Mouse (Mus musculus): Measurements from ENCODE around the gene Grsf1.
A peak's percentile ranks its signal among the peaks of the same experiment; 100 is the strongest.

The Grsf1 gene

DNA sequence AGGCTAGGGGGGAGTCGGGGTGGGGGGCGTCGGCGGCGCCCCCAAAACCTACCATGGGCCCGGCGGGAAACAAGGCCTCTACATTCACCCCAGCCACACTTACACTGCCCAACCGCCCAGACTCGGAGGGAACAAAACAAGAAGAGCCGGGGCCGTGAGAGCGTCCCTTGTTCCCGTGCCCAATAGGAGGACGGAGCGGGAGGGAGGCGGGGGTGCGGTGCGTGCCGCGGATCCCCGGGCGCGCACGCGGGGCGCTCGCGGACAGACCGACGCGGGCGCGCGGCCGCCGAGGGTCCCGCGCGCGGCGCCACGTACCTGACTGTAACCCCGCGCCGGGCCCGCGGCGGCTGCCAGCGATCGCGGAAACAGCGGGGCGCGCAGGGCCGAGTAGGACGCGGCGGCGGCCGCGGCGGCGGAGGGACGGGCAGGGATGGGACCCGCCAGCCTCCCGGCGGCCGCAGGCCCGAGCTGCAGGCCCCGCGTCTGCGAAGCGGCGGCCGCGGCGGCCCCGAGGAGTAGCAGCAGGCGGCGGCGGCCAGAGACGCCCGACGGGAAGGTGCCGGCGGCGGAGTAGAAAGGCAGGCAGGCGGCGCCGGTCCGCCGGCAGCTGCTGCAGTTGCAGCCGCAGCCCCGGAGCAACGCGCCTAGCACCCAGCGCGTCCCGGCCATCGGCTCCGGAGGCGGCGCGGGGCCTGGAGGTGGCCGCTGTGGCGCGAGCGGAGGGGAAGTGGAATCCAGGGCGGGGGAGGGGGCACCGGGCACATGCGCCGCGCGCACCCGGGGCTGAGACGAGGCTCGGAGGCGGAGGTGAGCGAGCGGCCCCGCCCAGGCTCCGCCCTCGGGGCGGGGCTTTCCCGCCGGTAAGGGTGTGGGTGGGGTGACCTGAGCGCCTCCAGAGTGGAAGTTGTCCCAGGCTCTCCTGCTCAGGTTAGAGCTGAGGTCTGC lies at the start of gene Grsf1:
TSS of gene Grsf1 (minus strand) at position 729 of the 945 bp plus-strand sequence.
- peak; percentile 89 for DNase-seq (ENCODE audit: low spot score)

GRCm38 (mm10) chr5:88724030-88724429 lies 48.1 kb upstream of the Grsf1 start:
- no peak for DNase-seq (ENCODE audit: low spot score)

GRCm38 (mm10) chr5:88722213-88722600 lies 46.2 kb upstream of the Grsf1 start:
- no peak for DNase-seq (ENCODE audit: low spot score)

DNA sequence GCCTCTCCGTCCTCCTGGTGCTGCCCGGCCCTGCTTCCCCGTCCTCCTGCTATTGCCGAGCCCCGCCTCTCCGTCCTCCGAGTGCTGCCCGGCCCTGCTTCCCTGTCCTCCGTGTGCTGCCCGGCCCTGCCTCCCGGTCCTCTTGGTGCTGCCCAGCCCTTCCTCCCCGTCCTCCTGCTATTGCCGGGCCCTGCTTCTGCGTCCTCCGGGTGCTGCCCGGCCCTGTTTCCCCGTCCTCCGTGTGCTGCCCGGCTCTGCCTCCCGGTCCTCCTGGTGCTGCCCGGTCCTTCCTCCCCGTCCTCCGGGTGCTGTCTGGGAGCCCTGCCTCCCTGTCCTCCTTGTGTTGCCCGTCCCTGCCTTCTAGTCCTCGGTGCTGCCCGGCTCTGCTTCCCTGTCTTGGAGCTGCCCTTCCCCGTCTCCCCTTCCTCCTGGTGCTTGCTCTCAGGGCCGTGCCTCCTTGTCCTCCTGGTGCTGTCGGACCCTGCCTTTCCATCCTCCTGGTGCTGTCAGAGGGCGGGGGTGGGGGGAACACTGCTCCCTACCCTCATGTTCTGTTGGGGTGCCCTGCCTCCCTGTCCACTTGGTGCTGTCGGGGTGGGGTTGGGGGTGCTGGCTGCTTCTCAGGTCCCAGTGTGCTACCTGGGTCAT lies 45.7 kb upstream of the Grsf1 start:
- peak; percentile 36 for DNase-seq (ENCODE audit: low spot score)

GRCm38 (mm10) chr5:88721003-88721475 lies 45.1 kb upstream of the Grsf1 start:
- peak; percentile 25 for DNase-seq (ENCODE audit: low spot score)

GRCm38 (mm10) chr5:88720116-88721002 lies 44.4 kb upstream of the Grsf1 start, which contains the start of gene Mob1b:
Gene Mob1b (plus strand): TSS chr5:88720855.
- DNase-seq (ENCODE audit: low spot score), result peak; percentile 96

DNA sequence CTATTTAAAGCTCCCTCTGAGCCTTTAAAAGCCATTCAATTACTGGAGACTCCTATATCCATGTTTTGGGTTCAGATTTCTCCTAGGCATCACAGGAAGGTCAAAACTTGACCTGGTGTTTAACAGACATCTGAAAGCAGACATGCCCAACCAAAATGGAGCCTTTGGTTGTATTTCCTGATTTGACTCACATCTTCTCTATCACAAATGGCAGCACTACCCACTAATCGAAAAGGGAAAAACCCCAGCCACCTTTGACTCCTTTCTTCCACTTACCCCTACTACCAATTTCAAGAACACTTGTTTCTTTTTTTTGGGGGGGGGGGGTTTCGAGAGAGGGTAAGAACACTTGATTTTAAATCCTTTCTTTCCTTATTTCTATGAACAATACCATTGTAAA lies 41.0 kb upstream of the Grsf1 start:
- DNase-seq (ENCODE audit: low spot score), result no peak

DNA sequence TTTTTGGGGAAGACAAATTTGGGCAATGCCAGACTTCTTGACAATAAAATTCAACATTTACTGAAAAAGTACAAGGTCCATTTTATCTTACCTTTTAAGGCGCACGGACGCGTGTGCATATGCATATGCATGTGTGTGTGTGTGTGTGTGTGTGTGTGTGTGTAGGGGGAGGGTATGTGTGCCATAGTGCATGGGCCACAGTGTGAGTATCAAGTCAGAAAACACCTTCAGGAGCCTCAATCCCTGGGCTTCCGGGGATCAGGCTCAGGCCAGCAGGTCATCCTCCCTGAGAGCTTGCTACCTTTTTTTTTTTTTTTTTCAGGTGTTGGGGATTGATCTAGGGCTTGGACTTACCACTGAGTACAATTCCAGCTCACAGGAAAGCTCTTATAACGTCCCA lies 36.4 kb upstream of the Grsf1 start:
- no peak for DNase-seq (ENCODE audit: low spot score)

DNA sequence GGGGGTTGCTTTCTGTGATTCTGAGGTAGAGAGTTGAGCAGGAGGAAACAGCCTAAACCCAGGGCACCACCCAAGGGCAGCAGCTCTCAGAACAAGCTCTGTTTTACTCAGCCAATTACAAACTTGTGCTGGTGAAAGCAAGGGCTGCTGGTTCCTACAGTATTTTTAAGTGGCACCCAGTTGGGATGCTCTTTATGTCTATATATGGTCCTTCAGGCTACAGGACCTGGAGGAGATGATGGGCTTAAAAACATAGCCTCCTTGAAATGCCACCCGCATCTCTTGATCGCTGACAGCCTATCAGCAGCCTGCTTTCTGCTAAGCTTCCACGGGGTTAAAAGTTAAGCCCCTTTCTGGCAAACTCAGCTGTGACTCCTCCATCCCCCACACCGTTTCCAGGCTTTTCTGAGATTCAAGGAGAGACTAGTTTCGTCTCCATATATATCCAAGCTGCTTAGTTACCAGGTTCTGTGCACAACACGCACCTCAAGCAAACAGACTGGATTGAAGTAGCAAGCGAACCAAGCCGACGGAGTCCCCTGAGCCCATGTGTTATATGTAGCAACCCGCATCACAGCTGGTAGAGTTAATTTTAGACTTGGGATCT lies 35.8 kb upstream of the Grsf1 start:
- peak; percentile 49 for DNase-seq (ENCODE audit: low spot score)

DNA sequence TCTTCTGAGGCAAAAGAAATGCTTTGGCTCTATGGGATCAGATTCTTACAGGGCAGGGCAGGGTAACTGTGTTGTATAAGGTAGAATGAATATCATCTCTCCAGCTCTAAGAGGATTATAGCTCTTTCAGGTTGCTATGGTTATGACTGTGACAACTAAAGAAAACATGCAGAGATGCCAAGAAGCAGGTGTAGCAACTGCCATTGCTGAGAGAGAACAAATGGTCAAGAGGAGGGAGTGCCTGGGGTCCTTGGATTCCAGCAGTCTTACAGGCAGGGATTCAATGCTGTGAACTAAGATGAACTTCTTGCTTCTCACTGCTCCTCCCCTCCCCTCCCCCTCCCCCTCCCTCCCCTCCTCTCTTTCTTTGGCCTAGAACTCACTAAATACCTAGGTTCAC lies 35.2 kb upstream of the Grsf1 start:
- no peak for DNase-seq (ENCODE audit: low spot score)

DNA sequence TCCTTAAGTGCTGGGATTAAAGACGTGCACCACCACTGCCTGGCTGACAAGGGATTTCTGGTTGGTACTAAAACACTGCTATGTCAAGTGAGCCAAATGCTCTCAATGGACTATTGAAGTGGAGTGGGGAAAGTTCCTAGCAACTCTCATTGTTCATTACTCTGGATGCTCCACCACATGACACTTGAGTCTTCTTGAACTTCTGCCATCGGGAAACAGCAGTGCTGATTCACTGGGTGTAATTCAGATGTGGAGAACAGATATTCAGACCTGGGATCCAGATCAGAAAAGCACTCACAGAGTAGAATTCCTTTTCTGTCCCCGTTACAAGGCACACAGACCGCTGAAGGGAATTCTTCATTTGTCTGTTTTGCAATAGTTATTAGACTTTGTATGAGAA lies 27.6 kb upstream of the Grsf1 start:
- DNase-seq (ENCODE audit: low spot score), result no peak

DNA sequence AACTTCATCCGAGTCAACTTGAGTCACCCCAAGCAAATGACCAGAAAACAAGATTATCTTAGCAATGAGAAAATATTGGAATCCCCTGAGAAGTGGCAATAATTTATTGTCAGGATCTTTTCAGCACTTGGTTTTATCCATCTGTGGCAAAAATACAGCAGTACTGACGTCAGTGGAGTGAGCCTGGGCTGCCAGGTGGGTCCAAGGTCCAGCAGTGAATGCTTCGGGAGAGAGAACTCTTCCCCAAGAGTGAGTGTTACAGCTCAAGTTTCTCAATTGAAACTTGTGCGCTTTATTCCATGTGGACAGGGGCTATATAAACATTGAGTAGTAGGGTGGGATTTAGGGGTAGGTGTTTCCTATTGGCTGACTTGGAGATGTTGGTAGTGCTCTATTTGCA lies 26.1 kb upstream of the Grsf1 start:
- DNase-seq (ENCODE audit: low spot score), result no peak

DNA sequence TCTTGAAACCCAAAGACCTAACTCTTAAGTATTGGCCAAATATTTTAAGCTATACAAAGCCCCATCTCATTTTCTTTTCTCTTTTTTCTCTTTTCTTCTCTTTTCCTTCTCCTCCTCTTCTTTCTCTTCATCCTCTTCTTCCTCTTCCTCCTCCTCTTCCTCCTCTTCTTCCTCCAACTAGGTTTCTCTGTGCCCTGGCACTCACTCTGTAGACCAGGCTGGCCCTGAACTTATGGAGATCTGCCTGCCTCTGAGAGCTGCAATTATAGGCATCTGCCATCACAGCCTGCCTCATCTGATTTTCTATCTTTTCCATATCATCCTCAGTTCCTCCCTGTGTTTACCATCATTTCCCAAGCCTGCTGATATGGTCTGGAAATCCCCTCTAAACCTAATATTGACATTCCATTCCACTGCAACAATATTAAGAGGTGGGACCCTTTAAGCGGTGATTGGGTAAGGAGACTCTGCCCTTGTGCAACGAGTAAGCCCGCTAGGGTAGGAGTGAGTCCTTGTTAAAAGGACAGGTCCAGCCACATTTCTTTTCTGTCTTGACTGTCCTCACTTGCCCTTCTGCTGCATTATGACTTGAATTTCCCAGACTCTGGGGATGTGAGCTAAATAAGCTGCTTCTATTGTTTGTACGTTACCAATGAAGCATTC lies 23.4 kb upstream of the Grsf1 start:
- no peak for DNase-seq (ENCODE audit: low spot score)

- DNase-seq (ENCODE audit: low spot score), result no peak
Observed at GRCm38 (mm10) chr5:88697291-88697690, 21.3 kb upstream of the Grsf1 start.

DNA sequence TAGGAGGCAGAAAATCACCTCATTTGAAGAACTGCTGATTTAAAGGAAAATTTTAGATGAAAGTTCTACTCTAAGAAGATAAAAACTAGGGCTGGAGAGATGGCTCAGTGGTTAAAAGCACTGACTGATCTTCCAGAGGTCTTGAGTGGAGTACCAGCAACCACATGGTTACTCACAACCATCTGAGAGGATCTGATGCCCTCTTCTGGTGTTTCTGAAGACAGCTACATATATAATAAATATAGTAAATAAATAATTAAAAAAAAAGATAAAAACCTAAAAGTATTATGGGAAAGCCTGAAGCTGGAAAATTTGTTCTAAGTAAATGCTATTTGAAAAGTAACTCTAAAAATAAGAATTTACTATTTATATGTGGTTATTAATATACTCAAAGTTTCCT lies 17.1 kb upstream of the Grsf1 start:
- DNase-seq (ENCODE audit: low spot score), result no peak

GRCm38 (mm10) chr5:88692586-88692985 lies 16.6 kb upstream of the Grsf1 start:
- no peak for DNase-seq (ENCODE audit: low spot score)

DNA sequence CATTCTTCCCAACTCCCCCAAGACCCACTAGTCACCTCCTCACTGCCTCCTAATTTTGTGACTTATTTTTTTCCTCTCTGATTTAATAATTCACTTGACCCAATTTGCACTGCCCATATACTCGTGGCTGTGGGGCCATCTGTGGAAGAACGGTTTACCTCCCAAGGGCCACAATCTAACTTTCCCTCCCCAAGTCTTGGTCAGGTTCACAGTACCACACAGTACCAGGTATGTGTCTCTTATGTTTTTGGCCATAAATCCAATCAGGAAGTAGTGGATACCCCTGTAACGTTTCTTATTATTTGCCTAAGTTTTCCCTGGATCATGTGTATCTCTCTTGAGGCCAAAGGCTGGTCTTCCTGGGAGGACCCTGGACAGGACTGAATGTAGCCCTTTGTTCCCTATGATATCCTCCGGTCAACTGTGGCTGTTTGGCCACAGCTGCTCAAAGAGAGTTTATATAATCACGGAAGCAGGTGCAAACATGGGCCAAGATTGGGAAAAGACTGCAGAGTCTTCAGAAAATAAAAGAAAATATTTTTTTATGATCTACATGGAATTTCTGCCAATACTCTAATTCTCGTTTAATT lies 15.6 kb upstream of the Grsf1 start:
- no peak for DNase-seq (ENCODE audit: low spot score)

GRCm38 (mm10) chr5:88690681-88691505 lies 14.9 kb upstream of the Grsf1 start:
- no peak for DNase-seq (ENCODE audit: low spot score)

- peak; percentile 74 for DNase-seq (ENCODE audit: low spot score)
Observed at GRCm38 (mm10) chr5:88689279-88689938, 13.4 kb upstream of the Grsf1 start.
